Mouse (Mus musculus) forebrain, embryonic 12.5 days (tissue): ENCODE measurements at regions not wholly inside any gene's neighbourhood (a gene's known extent, or its start where the extent isn't known, plus 50 kb on each side); places are given as distances from the start of the nearest gene placed in this dataset.

Experiments
- ATAC-seq: fragments of 200-750 bp; cut with Nextera tagmentation; 2 replicates; pipeline ENCODE4 v1.8.0; 2017; ENCODE audit warnings: moderate TSS enrichment; ENCODE audit not compliant: low FRiP score
- H3K27ac ChIP-seq: fragments of 300-500 bp; sonication (generic); 2 replicates; pipeline ENCODE4 v1.5.1; 2016; ENCODE audit warnings: mild to moderate bottlenecking
- H3K27me3 ChIP-seq: fragments of 300-500 bp; sonication (generic); 2 replicates; pipeline ENCODE4 v1.6.1; 2016; ENCODE audit warnings: mild to moderate bottlenecking
- H3K36me3 ChIP-seq: fragments of 300-500 bp; sonication (generic); replicated peaks from 2 replicates; pipeline ENCODE4 v1.6.1; 2016; ENCODE audit warnings: mild to moderate bottlenecking
- H3K4me1 ChIP-seq: fragments of 300-500 bp; sonication (generic); 2 replicates; pipeline ENCODE4 v1.6.1; 2016
- H3K4me2 ChIP-seq: fragments of 300-500 bp; sonication (generic); 2 replicates; pipeline ENCODE4 v1.6.1; 2016; ENCODE audit warnings: mild to moderate bottlenecking, moderate library complexity
- H3K4me3 ChIP-seq: fragments of 300-500 bp; sonication (generic); replicated peaks from 2 replicates; pipeline ENCODE4 v1.5.1; 2016; ENCODE audit warnings: mild to moderate bottlenecking
- H3K9ac ChIP-seq: fragments of 300-500 bp; sonication (generic); 2 replicates; pipeline ENCODE4 v1.6.1; 2016; ENCODE audit warnings: mild to moderate bottlenecking
- H3K9me3 ChIP-seq: fragments of 300-500 bp; sonication (generic); 2 replicates; pipeline ENCODE4 v1.6.1; 2016
- WGBS: fragments of 180-500 bp; shearing (Covaris S2); methylation state at CpG from one replicate; pipeline ENCODE4 v1.1.7; 2016; 5-methylcytosine and 5-hydroxymethylcytosine counted together

- H3K9ac ChIP-seq: no peak overlapping the region
- no peaks in the 10 kb centered on the region for H3K9me3 ChIP-seq
- H3K4me2 ChIP-seq: no peak overlapping the region
- ATAC-seq: no peak
- no peaks in the 10 kb centered on the region for H3K36me3 ChIP-seq
- H3K27me3 ChIP-seq: no peaks in the 10 kb centered on the region
- H3K27ac ChIP-seq: no peak overlapping the region
- 88% methylated on average over 1 of the region's 1 CpGs for WGBS
- H3K4me1 ChIP-seq: peaks cover 3% of the 10 kb centered on the region; the same call in 1 of the 2 replicates
- H3K4me3 ChIP-seq: no peak overlapping the region
Observed at GRCm38 (mm10) chr6:6779157-6779556, 84.0 kb upstream of the Dlx6 start.

DNA sequence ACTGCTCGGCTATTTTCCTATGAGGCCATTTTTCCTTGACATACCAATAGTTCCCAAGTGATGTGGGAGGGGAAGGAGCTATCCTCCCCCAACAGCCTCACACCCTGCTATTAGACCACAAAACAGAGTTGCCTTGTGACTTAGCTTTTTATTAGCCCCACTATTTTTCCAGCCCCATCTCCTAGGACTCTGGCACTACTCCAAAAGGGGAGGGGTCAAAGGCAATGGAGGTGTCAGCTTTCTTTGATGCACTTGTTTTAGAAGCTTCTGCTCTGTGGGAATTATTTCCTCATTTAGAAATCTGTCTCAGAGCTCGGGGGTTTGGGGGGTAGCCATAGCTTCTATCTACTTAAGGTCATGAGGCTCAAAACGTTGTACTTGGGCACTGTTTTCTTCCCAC, 81.6 kb upstream of the Dlx6 start:
- WGBS: 50% methylated on average over 3 of the region's 3 CpGs
- H3K4me3 ChIP-seq: no peak overlapping the region
- no peaks in the 10 kb centered on the region for H3K27me3 ChIP-seq
- no peak overlapping the region for H3K4me2 ChIP-seq
- peaks cover 3% of the 10 kb centered on the region; the same call in 1 of the 2 replicates for H3K4me1 ChIP-seq
- H3K27ac ChIP-seq: no peak overlapping the region
- H3K9ac ChIP-seq: no peak overlapping the region
- no peak for ATAC-seq
- no peaks in the 10 kb centered on the region for H3K36me3 ChIP-seq
- H3K9me3 ChIP-seq: no peaks in the 10 kb centered on the region

DNA sequence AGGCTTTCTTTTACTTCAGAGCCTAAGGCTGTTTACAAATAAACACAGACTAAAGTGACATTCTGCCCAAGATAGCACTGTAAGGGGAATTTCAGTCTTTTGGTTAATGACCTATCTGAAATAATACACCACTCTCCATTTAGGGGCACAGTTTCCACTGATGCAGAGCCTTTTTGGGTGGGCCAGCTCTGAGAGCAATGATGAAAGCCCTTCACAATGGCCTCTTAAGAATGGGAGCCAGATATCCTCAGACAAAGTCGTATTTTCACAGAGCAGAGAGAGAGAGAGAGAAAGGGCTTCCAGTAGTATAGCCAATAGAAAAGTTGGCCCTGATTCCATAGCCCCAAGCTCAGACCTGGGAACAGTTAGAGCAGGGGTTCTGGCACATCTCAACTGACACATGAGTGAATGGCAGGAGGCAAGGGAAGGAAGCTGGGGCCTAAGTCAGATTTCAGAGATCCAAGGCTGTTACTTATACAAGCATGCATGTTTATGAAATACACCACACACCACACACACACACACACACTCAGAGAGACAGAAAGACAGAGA, 77.1 kb upstream of the Dlx6 start:
- WGBS: 29% methylated on average over 1 of the region's 1 CpGs
- no peak for ATAC-seq

GRCm38 (mm10) chr6:6787490-6787889, 75.6 kb upstream of the Dlx6 start:
- WGBS: 80% methylated on average over 4 of the region's 4 CpGs
- Histone ChIP-seq H3K9me3 (no peaks in the 10 kb centered on the region), H3K27me3 (no peaks in the 10 kb centered on the region), H3K4me3 (no peak overlapping the region), H3K4me1 (no peaks in the 10 kb centered on the region; the same call in 1 of the 2 replicates), H3K36me3 (no peaks in the 10 kb centered on the region), H3K9ac (no peak overlapping the region), H3K27ac (no peak overlapping the region), H3K4me2 (no peak overlapping the region)
- no peak for ATAC-seq

More for the DNA sequence above, 77.1 kb upstream of the Dlx6 start:
- H3K27me3 ChIP-seq: no peaks in the 10 kb centered on the region
- no peaks in the 10 kb centered on the region for H3K9me3 ChIP-seq
- no peak overlapping the region for H3K9ac ChIP-seq
- peaks cover 3% of the 10 kb centered on the region; the same call in 1 of the 2 replicates for H3K4me1 ChIP-seq
- no peak overlapping the region for H3K4me3 ChIP-seq
- H3K4me2 ChIP-seq: no peak overlapping the region
- no peaks in the 10 kb centered on the region for H3K36me3 ChIP-seq
- H3K27ac ChIP-seq: no peak overlapping the region

DNA sequence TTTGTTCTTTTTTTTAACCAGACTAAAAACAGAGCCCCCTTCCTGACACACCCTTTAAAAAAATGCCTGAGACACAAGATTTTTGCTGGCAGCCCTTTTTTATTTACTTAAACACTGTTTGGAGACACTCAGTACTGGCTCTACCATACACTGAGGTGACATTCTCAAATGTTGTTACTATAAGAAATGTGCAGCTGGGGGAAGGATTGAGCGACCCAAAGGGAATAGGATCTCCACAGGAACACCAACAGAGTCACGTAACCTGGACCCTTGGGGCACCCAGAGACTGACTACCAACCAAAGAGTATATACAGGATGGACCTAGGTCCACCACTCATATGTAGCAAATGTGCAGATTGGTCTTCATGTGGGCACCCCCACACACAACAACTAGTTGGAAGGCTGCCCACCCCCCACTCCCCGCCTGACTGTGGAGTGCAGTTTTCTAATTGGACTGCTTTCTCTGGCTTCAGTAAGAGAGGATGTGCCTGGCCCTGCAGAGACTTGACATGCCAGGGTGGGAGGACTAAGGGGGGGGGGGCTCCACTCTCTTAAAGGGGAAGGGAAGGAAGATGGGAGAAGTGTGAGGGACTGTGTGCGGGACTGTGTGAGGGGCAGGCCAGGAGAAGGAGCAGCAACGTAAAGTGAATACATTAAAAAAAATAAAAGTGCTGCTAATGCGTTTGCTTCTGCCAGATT, 68.7 kb upstream of the Dlx6 start:
- Histone ChIP-seq H3K9me3 (no peaks in the 10 kb centered on the region), H3K9ac (no peak overlapping the region), H3K27me3 (no peaks in the 10 kb centered on the region), H3K4me2 (no peak overlapping the region), H3K4me1 (no peaks in the 10 kb centered on the region; the same call in 1 of the 2 replicates), H3K36me3 (no peaks in the 10 kb centered on the region), H3K4me3 (no peak overlapping the region), H3K27ac (no peak overlapping the region)
- no peak for ATAC-seq
- 57% methylated on average over 6 of the region's 6 CpGs for WGBS

GRCm38 (mm10) chr6:6800377-6800776, 62.8 kb upstream of the Dlx6 start:
- no peak for ATAC-seq
- Histone ChIP-seq H3K9me3 (no peaks in the 10 kb centered on the region), H3K4me3 (no peak overlapping the region), H3K4me2 (no peak overlapping the region), H3K9ac (no peak overlapping the region), H3K27me3 (no peaks in the 10 kb centered on the region), H3K27ac (no peak overlapping the region), H3K36me3 (no peaks in the 10 kb centered on the region), H3K4me1 (no peaks in the 10 kb centered on the region)
- 95% methylated on average over 2 of the region's 2 CpGs for WGBS

- 88% methylated on average over 15 of the region's 15 CpGs for WGBS
- H3K27ac ChIP-seq: no peak overlapping the region
- no peaks in the 10 kb centered on the region for H3K27me3 ChIP-seq
- H3K4me1 ChIP-seq: no peaks in the 10 kb centered on the region
- no peaks in the 10 kb centered on the region for H3K9me3 ChIP-seq
- H3K4me3 ChIP-seq: no peak overlapping the region
- no peak for ATAC-seq
- no peak overlapping the region for H3K9ac ChIP-seq
- no peak overlapping the region for H3K4me2 ChIP-seq
- no peaks in the 10 kb centered on the region for H3K36me3 ChIP-seq
Observed at GRCm38 (mm10) chr6:6801563-6802259, 61.4 kb upstream of the Dlx6 start.
